9 mouse cellular contexts compared by ENCODE assay signal in genomic region chr5:136104511-136104910, GRCm38 (mm10). TPM values are rescaled to one million over a fixed set of nuclear protein-coding genes. Genes with fewer than 3 reads are reported as not detected.
DNase-seq lines count a peak whose midpoint lies in the region; TF ChIP-seq lines count a peak whose summit lies in the region.
"Had no signal": no experiment of that assay in that cellular context is flagged by ENCODE, and none has a peak within 500 bp of the region (broad histone marks: within the 10 kb centered on the region; RNA-seq: fewer than 3 reads in every experiment).

No protein-coding gene starts in this region.

- peaks cover 9% of the 10 kb centered on the region for H3K9me3 ChIP-seq in CH12.LX (replicated peaks; ENCODE audit: low read length)
- H3K9me3 ChIP-seq: heart, embryonic 13.5 days; midbrain, embryonic 10.5 days had no signal

- H3K9ac ChIP-seq in CH12.LX (ENCODE audit: insufficient read depth, low read depth) = no peak overlapping the region
- H3K9ac ChIP-seq: heart, embryonic 13.5 days had no signal

- H3K27me3 ChIP-seq in CH12.LX (replicated peaks) = peaks cover 67% of the 10 kb centered on the region

- H3K79me2 ChIP-seq in CH12.LX (replicated peaks; ENCODE audit: control insufficient read depth, extremely low read depth, insufficient read depth, poor library complexity, severe bottlenecking) = no peaks in the 10 kb centered on the region

- H3K4me2 ChIP-seq in CH12.LX (ENCODE audit: insufficient read depth, low read depth, poor library complexity, severe bottlenecking) = no peak overlapping the region
- H3K4me2 ChIP-seq: heart, embryonic 13.5 days had no signal

- in situ Hi-C loops in CH12.LX (cut with MboI; ENCODE audit: low pct_ligation_motif_present, low pct_unique_long_range_greater_than_20kb, low sequenced_read_pairs) = no loop called here

- TF ChIP-seq RAD21 in CH12.LX (IDR thresholded peaks at IDR 0.05; ENCODE audit: low read depth, low read length) = no peak; the same call in 1 of the 2 replicates

- no peak overlapping the region for H3K4me3 ChIP-seq in left cerebral cortex, adult 2 months
- H3K4me3 ChIP-seq in CH12.LX (replicated peaks in 1 of 3; ENCODE audit: low read depth in 2 of 3, low read length in 2 of 3, poor library complexity in 1 of 3) = no peak overlapping the region
- H3K4me3 ChIP-seq: heart, embryonic 13.5 days; midbrain, embryonic 10.5 days had no signal

- H3K27ac ChIP-seq in left cerebral cortex, adult 2 months = no peak overlapping the region
- H3K27ac ChIP-seq in CH12.LX (ENCODE audit: insufficient read depth, low read depth) = no peak overlapping the region
- H3K27ac ChIP-seq: heart, embryonic 13.5 days; midbrain, embryonic 10.5 days had no signal

- no peak for TF ChIP-seq POLR2A in CH12.LX (IDR thresholded peaks at IDR 0.05; ENCODE audit: low read depth, low read length)

- peak; percentile 43 for TF ChIP-seq CTCF in left cerebral cortex, adult 2 months (IDR thresholded peaks at IDR 0.05)
- TF ChIP-seq CTCF in CH12.LX (conservative IDR thresholded peaks at IDR 0.05 in 1 of 2, IDR thresholded peaks at IDR 0.05 in 1 of 2; ENCODE audit: low read depth in 2 of 2, low read length in 2 of 2) = peak; percentile 34 to 60; a peak in 3 of 4 replicates

- no peaks in the 10 kb centered on the region for H3K36me3 ChIP-seq in CH12.LX (replicated peaks in 1 of 2; ENCODE audit: control insufficient read depth in 1 of 2, insufficient read depth in 1 of 2, low read length in 1 of 2)
- H3K36me3 ChIP-seq: heart, embryonic 13.5 days; midbrain, embryonic 10.5 days had no signal

- no peak for DNase-seq in left cerebral cortex, adult 2 months (ENCODE audit: extremely low spot score in 1 of 2, low spot score in 2 of 2)
- DNase-seq in left cerebral cortex, adult 18-20 months (ENCODE audit: low spot score in 2 of 2) = no peak
- DNase-seq in CH12.LX (ENCODE audit: extremely low read depth) = peak; percentile 37
- peak; percentile 52 for DNase-seq in T-cell, adult 2 months (ENCODE audit: low spot score)
- peak; percentile 69 for DNase-seq in mesoderm, embryonic 11.5 days (ENCODE audit: low read depth, low spot score)
- no peak for DNase-seq in kidney, postnatal 14 days
- no peak for DNase-seq in gastrocnemius, postnatal 14 days

- peaks cover 2 to 8% of the 10 kb centered on the region in 2 experiments; a peak in 3 of 4 replicates for H3K4me1 ChIP-seq in CH12.LX (ENCODE audit: control insufficient read depth in 1 of 2, insufficient read depth in 2 of 2)

- intact Hi-C loops in left cerebral cortex, adult 2 months (cut with DNase I) = no loop called here
- intact Hi-C loops in gastrocnemius, postnatal 14 days (cut with DNase I; ENCODE audit: low total_unique reads) = no loop called here

- dilution Hi-C loops in CH12.LX (cut with MboI; ENCODE audit: extremely low pct_ligation_motif_present, extremely low pct_unique_long_range_greater_than_20kb, low sequenced_read_pairs) = no loop called here

- TF ChIP-seq EP300 in CH12.LX (IDR thresholded peaks at IDR 0.05; ENCODE audit: low read length) = no peak

TF ChIP-seq in CH12.LX, 34 proteins besides CTCF, POLR2A, EP300 and RAD21:
- TF ChIP-seq TBP (conservative IDR thresholded peaks at IDR 0.05; ENCODE audit: low read depth, low read length) (no peak), PAX5 (IDR thresholded peaks at IDR 0.05; ENCODE audit: low read length) (no peak), MAFK (IDR thresholded peaks at IDR 0.05; ENCODE audit: insufficient replicate concordance, low read length) (no peak), ETS1 (conservative IDR thresholded peaks at IDR 0.05; ENCODE audit: low read depth, low read length) (no peak), IRF4 (IDR thresholded peaks at IDR 0.05; ENCODE audit: low read depth, low read length) (no peak), SMC3 (IDR thresholded peaks at IDR 0.05; ENCODE audit: low read depth, low read length) (no peak), JUN (IDR thresholded peaks at IDR 0.05; ENCODE audit: insufficient read depth, low read depth, low read length) (no peak), MAX (IDR thresholded peaks at IDR 0.05; ENCODE audit: low read length) (no peak), E2F4 (IDR thresholded peaks at IDR 0.05; ENCODE audit: insufficient replicate concordance, low read depth, low read length) (no peak), UBTF (IDR thresholded peaks at IDR 0.05; ENCODE audit: low read depth, low read length) (no peak), CHD2 (IDR thresholded peaks at IDR 0.05; ENCODE audit: low read length) (no peak), USF1 (IDR thresholded peaks at IDR 0.05; ENCODE audit: low read depth, low read length) (no peak), JUND (conservative IDR thresholded peaks at IDR 0.05; ENCODE audit: low read depth, low read length) (no peak), TCF12 (IDR thresholded peaks at IDR 0.05; ENCODE audit: low read depth, low read length) (no peak), NRF1 (IDR thresholded peaks at IDR 0.05; ENCODE audit: low read depth, low read length) (no peak), ZC3H11A (IDR thresholded peaks at IDR 0.05; ENCODE audit: low read depth, low read length) (no peak)

RNA-seq across cellular contexts. Expression of gene Polr2j, which starts 11.9 kb away (rescaled TPM):
- 10 to 100 TPM; 70.8 to 72.8 TPM for total RNA-seq in left cerebral cortex, adult 2 months (2021)
- 10 to 100 TPM; 74.9 to 75.7 TPM for total RNA-seq in left cerebral cortex, adult 18-20 months (2021)
- 137 and 186 TPM in 2 replicates for total RNA-seq in CH12.LX (2012; rRNA removed)
- total RNA-seq in CH12.LX (2014; rRNA removed) = 160 and 178 TPM in 2 replicates
- polyA plus RNA-seq in CH12.LX (2012; ENCODE audit: insufficient read length, low read depth) = 117 and 121 TPM in 2 replicates
- total RNA-seq in gastrocnemius, postnatal 14 days (2021) = 10 to 100 TPM; 52.9 to 66.0 TPM

RNA-seq across cellular contexts. Expression of gene Rasa4, which starts 20.8 kb away (rescaled TPM):
- 1 to 10 TPM; 5.4 to 5.8 TPM for total RNA-seq in left cerebral cortex, adult 2 months (2021)
- 10 to 100 TPM in 1 of 2 experiments, 1 to 10 TPM in 1; 4.8 to 10.3 TPM for total RNA-seq in left cerebral cortex, adult 18-20 months (2021)
- 0.29 and 1.3 TPM in 2 replicates for total RNA-seq in CH12.LX (2012; rRNA removed)
- 0.07 and 0.28 TPM in 2 replicates for total RNA-seq in CH12.LX (2014; rRNA removed)
- polyA plus RNA-seq in CH12.LX (2012; ENCODE audit: insufficient read length, low read depth) = 0.11 and 0.16 TPM in 2 replicates
- total RNA-seq in gastrocnemius, postnatal 14 days (2021) = 10 to 100 TPM; 14.6 to 15.3 TPM

RNA-seq across cellular contexts. Expression of gene Lrwd1, which starts 31.4 kb away (rescaled TPM):
- 10 to 100 TPM; 14.8 to 15.2 TPM for total RNA-seq in left cerebral cortex, adult 2 months (2021)
- 10 to 100 TPM; 13.8 to 16.2 TPM for total RNA-seq in left cerebral cortex, adult 18-20 months (2021)
- total RNA-seq in CH12.LX (2012; rRNA removed) (58.9 and 62.1 TPM in 2 replicates), CH12.LX (2014; rRNA removed) (49.6 and 54.3 TPM in 2 replicates)
- polyA plus RNA-seq in CH12.LX (2012; ENCODE audit: insufficient read length, low read depth) = 52.2 and 65.9 TPM in 2 replicates
- total RNA-seq in gastrocnemius, postnatal 14 days (2021) = 1 to 10 TPM; 4.0 to 4.3 TPM

RNA-seq across cellular contexts. Expression of gene Alkbh4, which starts 31.4 kb away (rescaled TPM):
- total RNA-seq in left cerebral cortex, adult 2 months (2021) = 1 to 10 TPM; 8.5 to 9.6 TPM
- 1 to 10 TPM; 9.0 to 9.5 TPM for total RNA-seq in left cerebral cortex, adult 18-20 months (2021)
- total RNA-seq in CH12.LX (2012; rRNA removed) (12.9 and 15.7 TPM in 2 replicates), CH12.LX (2014; rRNA removed) (10.2 and 12.2 TPM in 2 replicates)
- polyA plus RNA-seq in CH12.LX (2012; ENCODE audit: insufficient read length, low read depth) = 12.0 and 15.9 TPM in 2 replicates
- total RNA-seq in gastrocnemius, postnatal 14 days (2021) = 1 to 10 TPM; 4.4 to 5.1 TPM

RNA-seq across cellular contexts. Expression of gene Upk3bl, which starts 50.2 kb away (rescaled TPM):
- not detected for total RNA-seq in left cerebral cortex, adult 2 months (2021)
- under 1 TPM in 1 of 2 experiments, not detected in 1; 0.75 TPM for total RNA-seq in left cerebral cortex, adult 18-20 months (2021)
- total RNA-seq in CH12.LX (2012; rRNA removed) (not detected in 2 replicates), CH12.LX (2014; rRNA removed) (not detected in 2 replicates)
- not detected in 2 replicates for polyA plus RNA-seq in CH12.LX (2012; ENCODE audit: insufficient read length, low read depth)
- under 1 TPM in 1 of 2 experiments, not detected in 1; 0.27 TPM for total RNA-seq in gastrocnemius, postnatal 14 days (2021)

Comparison
In these comparisons a context has a peak if more than half of its experiments do, and no peak if none do; other contexts are left out.
1. DNase-seq: peak in CH12.LX (single experiment), T-cell, adult 2 months (single experiment) and mesoderm, embryonic 11.5 days (single experiment); none in left cerebral cortex, adult 2 months (0 of 2), left cerebral cortex, adult 18-20 months (0 of 2), kidney, postnatal 14 days (single experiment) and gastrocnemius, postnatal 14 days (single experiment).